10 mouse cellular contexts compared by ENCODE assay signal in the genomic region with DNA sequence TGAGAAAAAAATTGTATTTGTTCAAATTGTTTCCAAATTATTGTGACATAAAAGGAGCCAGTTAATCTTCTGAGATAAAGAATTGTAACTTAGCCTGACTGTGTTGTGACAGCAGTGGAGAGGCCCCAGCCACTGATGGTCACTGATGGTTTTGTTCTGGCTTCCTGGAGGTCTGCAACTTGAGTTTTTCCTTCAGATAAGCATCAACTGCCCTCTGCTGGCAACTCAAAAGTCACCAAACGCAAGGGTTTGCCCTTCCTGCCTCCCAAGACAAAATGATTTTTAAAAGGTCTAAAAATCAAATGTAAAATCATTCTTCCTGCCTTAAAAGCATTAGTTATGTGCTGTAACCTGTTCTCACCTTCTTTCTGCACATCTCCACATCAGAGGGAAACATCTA.
DNase-seq lines count a peak whose midpoint lies in the region; ATAC-seq and TF ChIP-seq lines count a peak whose summit lies in the region.
"Had no signal": no experiment of that assay in that cellular context is flagged by ENCODE, and none has a peak within 500 bp of the region (broad histone marks: within the 10 kb centered on the region; RNA-seq: fewer than 3 reads in every experiment).

No protein-coding gene starts in this region.

- no peaks in the 10 kb centered on the region for H3K36me3 ChIP-seq in kidney, postnatal 0 days (ENCODE audit: insufficient read depth, low read length)
- H3K36me3 ChIP-seq in kidney, embryonic 16.5 days (ENCODE audit: insufficient read depth, low read length), result no peaks in the 10 kb centered on the region
- no peaks in the 10 kb centered on the region for H3K36me3 ChIP-seq in forebrain, embryonic 15.5 days
- no peaks in the 10 kb centered on the region for H3K36me3 ChIP-seq in forebrain, embryonic 12.5 days (replicated peaks)
- H3K36me3 ChIP-seq: embryonic facial prominence, embryonic 12.5 days had no signal

- no peak overlapping the region for H3K9ac ChIP-seq in kidney, postnatal 0 days (ENCODE audit: low read depth, low read length)
- no peak overlapping the region for H3K9ac ChIP-seq in kidney, embryonic 16.5 days (replicated peaks; ENCODE audit: low read length)
- H3K9ac ChIP-seq in forebrain, embryonic 15.5 days (replicated peaks), result no peak overlapping the region
- H3K9ac ChIP-seq in forebrain, embryonic 12.5 days, result no peak overlapping the region
- H3K9ac ChIP-seq: embryonic facial prominence, embryonic 12.5 days had no signal

- H3K4me2 ChIP-seq in kidney, postnatal 0 days (ENCODE audit: low read length), result no peak overlapping the region
- no peak overlapping the region for H3K4me2 ChIP-seq in kidney, embryonic 16.5 days (replicated peaks; ENCODE audit: low read depth, low read length)
- H3K4me2 ChIP-seq in forebrain, embryonic 15.5 days (replicated peaks), result no peak overlapping the region
- H3K4me2 ChIP-seq in forebrain, embryonic 12.5 days, result no peak overlapping the region
- H3K4me2 ChIP-seq: embryonic facial prominence, embryonic 12.5 days had no signal

- no peaks in the 10 kb centered on the region for H3K9me3 ChIP-seq in kidney, postnatal 0 days (replicated peaks; ENCODE audit: low read length)
- no peaks in the 10 kb centered on the region for H3K9me3 ChIP-seq in kidney, embryonic 16.5 days (ENCODE audit: low read length)
- no peaks in the 10 kb centered on the region for H3K9me3 ChIP-seq in forebrain, embryonic 15.5 days
- H3K9me3 ChIP-seq in forebrain, embryonic 12.5 days, result no peaks in the 10 kb centered on the region

- no peak overlapping the region for H3K4me3 ChIP-seq in kidney, postnatal 0 days (replicated peaks; ENCODE audit: low read depth, low read length)
- H3K4me3 ChIP-seq in kidney, embryonic 16.5 days (ENCODE audit: low read length), result no peak overlapping the region
- no peak overlapping the region for H3K4me3 ChIP-seq in forebrain, embryonic 15.5 days
- H3K4me3 ChIP-seq in forebrain, embryonic 12.5 days (replicated peaks), result no peak overlapping the region
- H3K4me3 ChIP-seq: embryonic facial prominence, embryonic 12.5 days had no signal

- TF ChIP-seq CTCF in kidney, postnatal 0 days (IDR thresholded peaks at IDR 0.05; ENCODE audit: low read depth), result peak; percentile 57

- no peaks in the 10 kb centered on the region for H3K27me3 ChIP-seq in kidney, postnatal 0 days (ENCODE audit: insufficient read depth, low read length)
- H3K27me3 ChIP-seq in kidney, embryonic 16.5 days (ENCODE audit: insufficient read depth, low read length), result no peaks in the 10 kb centered on the region
- no peaks in the 10 kb centered on the region for H3K27me3 ChIP-seq in forebrain, embryonic 15.5 days
- H3K27me3 ChIP-seq in forebrain, embryonic 12.5 days, result no peaks in the 10 kb centered on the region
- H3K27me3 ChIP-seq: embryonic facial prominence, embryonic 12.5 days had no signal

- peak; percentile 4 for DNase-seq in adrenal gland, adult 8-10 months
- no peak for DNase-seq in adrenal gland, postnatal 4 days (ENCODE audit: low spot score in 2 of 2)
- peak; percentile 46 for DNase-seq in kidney, postnatal 0 days (ENCODE audit: low spot score)
- DNase-seq in brain, adult 2 months (ENCODE audit: low read depth, low spot score), result peak; percentile 64
- DNase-seq in lung, postnatal 36 days, result peak; percentile 5

- 41% methylated on average over 1 of the region's 1 CpGs for WGBS in kidney, postnatal 0 days
- WGBS in kidney, embryonic 16.5 days, result 17% methylated on average over 1 of the region's 1 CpGs
- WGBS in forebrain, embryonic 15.5 days, result 24% methylated on average over 1 of the region's 1 CpGs
- WGBS in forebrain, embryonic 12.5 days, result 33% methylated on average over 1 of the region's 1 CpGs

- no peak for ATAC-seq in kidney, postnatal 0 days (replicated peaks; ENCODE audit: low FRiP score, low read depth)
- no peak for ATAC-seq in kidney, embryonic 16.5 days (ENCODE audit: low FRiP score, low TSS enrichment)
- ATAC-seq in forebrain, embryonic 15.5 days (replicated peaks), result no peak
- no peak for ATAC-seq in forebrain, embryonic 12.5 days (ENCODE audit: low FRiP score)
- ATAC-seq: CD4-positive, CD25-positive, alpha-beta regulatory T cell, adult 4 months had no signal

- no peak overlapping the region for H3K27ac ChIP-seq in kidney, postnatal 0 days
- no peak overlapping the region for H3K27ac ChIP-seq in kidney, embryonic 16.5 days (ENCODE audit: low read length)
- no peak overlapping the region for H3K27ac ChIP-seq in forebrain, embryonic 15.5 days (replicated peaks)
- no peak overlapping the region for H3K27ac ChIP-seq in forebrain, embryonic 12.5 days
- H3K27ac ChIP-seq: embryonic facial prominence, embryonic 12.5 days had no signal

- no peaks in the 10 kb centered on the region for H3K4me1 ChIP-seq in kidney, postnatal 0 days (replicated peaks; ENCODE audit: insufficient read depth, low read length)
- no peaks in the 10 kb centered on the region for H3K4me1 ChIP-seq in kidney, embryonic 16.5 days (ENCODE audit: insufficient read depth, low read length)
- H3K4me1 ChIP-seq in forebrain, embryonic 15.5 days, result no peaks in the 10 kb centered on the region
- H3K4me1 ChIP-seq in forebrain, embryonic 12.5 days, result no peaks in the 10 kb centered on the region
- H3K4me1 ChIP-seq: embryonic facial prominence, embryonic 12.5 days had no signal

Comparison
In these comparisons a context has a peak if more than half of its experiments do, and no peak if none do; other contexts are left out.
1. DNase-seq: peak in adrenal gland, adult 8-10 months (single experiment), kidney, postnatal 0 days (single experiment), brain, adult 2 months (single experiment) and lung, postnatal 36 days (single experiment); none in adrenal gland, postnatal 4 days (0 of 2).